Mouse (Mus musculus) left cerebral cortex, adult 18-20 months (tissue): Measurements from ENCODE around the gene Ppp4c. TPM values are rescaled to one million over a fixed set of nuclear protein-coding genes. Genes with fewer than 3 reads are reported as not detected.

Experiments used
- DNase-seq, 2 experiments: peaks; one replicate each; pipeline ENCODE4 v3.0.0; 2021 to 2022; ENCODE audit warnings: low spot score in 2 of 2, mixed read lengths in 1 of 2
- total RNA-seq, 2 experiments: library from RNA; stranded (reverse); gene quantifications; 2 replicates each; pipeline ENCODE4 v1.2.3; 2021

The Ppp4c gene
- total RNA-seq, 2 experiments from 2014 or later, result 48.3 to 48.5 TPM

DNA sequence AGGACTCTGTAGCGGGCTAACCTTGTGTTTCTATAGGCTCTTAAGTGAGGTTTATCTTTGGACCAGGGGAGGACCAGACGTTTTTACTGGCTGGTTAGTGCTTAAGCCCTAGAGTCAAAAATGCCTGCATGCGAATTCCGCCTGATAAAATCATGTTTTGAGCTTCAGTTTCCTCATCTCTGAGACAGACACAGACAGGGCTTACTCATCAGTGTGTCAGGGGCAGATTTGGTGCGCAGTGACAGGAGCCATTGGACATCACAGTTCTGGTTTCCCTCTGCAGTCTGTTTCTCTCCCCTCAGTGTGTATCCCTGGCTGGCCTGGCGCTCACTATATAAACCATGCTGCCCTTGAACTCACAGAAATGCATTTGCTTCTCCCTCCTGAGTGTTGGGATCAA is 10.9 kb upstream of the Ppp4c start:
- no peak for DNase-seq

DNA sequence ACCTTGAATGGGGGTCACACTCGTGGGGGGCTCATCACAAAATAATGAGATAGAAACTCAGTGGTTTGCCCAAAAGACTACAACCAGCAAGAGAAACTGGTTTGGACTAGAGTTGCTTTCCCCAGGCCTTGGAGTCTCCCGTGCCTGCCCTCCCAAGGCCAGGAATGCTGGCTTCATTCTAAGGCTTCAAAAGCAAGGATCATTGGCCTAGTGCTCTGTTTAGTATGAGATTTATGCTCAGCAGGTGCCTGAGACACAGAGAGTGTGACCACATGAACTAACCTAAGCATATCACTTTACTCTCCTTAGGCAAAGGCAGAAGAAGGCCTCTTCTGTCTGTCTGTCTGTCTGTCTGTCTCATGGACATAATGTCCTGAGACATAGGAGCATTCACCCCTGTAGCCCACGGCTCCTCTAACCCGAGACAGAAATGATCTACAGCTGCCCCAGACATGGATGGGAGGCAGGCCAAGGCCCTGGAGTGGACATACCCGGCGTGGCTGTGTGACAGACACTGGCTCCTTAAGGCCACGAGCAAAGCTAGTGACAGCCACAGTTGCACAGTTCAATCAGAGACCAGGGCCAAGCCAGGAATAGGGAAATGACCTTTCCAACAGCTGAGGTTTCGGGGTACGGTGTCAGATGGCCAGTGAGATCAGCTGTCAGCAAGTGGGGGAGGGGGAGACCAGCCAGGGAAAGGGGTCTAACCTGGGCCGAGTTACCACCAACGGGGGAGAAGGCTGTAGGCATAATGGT is 10.0 kb upstream of the Ppp4c start:
- no peak for DNase-seq

GRCm38 (mm10) chr7:126801057-126801422 is 8.7 kb upstream of the Ppp4c start:
- DNase-seq, result no peak

DNA sequence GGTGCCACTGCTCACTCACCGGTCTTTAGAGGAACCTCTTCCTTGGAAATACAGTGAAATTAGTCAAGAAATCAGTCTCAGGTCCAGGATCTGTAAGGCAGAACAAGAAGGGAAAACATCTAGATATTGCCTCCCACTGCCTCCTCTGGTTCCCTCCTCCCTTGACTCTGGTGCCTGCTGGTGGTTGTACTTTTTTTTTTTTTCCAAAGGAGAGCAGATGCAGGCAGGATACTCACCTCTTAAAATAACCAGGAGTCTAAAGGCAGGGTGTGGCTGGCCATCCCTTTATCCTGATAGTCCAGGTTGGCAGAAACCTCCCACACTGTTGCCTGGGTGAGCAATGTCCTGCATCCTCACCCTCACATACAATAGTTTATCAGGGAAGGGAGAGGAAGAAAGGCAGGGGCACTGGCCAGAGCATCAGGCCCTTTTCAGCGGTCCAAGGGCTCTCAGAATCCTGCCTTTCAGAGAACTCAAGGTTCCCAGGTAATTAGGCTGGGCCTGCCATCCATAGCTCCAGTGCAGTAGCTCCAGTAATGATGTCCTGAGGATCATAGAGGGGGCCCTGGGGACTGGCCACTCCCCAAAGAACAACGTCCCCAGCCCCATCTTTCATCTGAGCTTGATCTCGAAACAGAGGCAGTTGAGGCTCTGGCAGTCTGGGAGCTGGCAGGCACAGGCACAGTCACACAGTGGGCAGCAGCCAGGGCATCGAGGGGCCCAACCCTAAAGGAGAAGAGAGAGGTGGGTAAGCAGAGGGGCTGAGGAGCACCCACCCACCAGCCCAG is 8.2 kb upstream of the Ppp4c start:
- DNase-seq, result no peak

GRCm38 (mm10) chr7:126799468-126800268 is 7.4 kb upstream of the Ppp4c start:
- DNase-seq, result peak in 1 of 2 experiments; percentile 85

DNA sequence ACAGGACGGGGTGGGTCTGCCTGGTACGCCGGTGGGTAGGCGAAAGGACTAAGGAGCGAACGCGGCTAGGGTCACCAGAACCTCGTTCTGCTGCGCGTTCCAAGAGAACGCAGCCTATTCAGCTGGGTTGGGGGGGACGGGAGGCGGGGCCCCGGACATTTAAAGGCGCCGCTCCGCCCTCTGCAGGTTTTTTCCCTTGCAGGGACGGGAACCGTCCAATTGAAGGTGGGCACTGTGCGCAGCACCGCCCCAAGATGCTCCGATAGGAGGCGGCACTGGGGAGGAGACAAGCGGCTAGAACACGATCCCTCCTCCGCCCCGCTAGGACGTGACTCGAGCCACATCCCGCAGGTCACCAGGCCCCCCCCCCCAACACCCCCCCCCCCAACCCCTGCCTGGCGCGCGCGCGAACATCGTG is 6.8 kb upstream of the Ppp4c start:
- peak; percentile 97 to 98 for DNase-seq

DNA sequence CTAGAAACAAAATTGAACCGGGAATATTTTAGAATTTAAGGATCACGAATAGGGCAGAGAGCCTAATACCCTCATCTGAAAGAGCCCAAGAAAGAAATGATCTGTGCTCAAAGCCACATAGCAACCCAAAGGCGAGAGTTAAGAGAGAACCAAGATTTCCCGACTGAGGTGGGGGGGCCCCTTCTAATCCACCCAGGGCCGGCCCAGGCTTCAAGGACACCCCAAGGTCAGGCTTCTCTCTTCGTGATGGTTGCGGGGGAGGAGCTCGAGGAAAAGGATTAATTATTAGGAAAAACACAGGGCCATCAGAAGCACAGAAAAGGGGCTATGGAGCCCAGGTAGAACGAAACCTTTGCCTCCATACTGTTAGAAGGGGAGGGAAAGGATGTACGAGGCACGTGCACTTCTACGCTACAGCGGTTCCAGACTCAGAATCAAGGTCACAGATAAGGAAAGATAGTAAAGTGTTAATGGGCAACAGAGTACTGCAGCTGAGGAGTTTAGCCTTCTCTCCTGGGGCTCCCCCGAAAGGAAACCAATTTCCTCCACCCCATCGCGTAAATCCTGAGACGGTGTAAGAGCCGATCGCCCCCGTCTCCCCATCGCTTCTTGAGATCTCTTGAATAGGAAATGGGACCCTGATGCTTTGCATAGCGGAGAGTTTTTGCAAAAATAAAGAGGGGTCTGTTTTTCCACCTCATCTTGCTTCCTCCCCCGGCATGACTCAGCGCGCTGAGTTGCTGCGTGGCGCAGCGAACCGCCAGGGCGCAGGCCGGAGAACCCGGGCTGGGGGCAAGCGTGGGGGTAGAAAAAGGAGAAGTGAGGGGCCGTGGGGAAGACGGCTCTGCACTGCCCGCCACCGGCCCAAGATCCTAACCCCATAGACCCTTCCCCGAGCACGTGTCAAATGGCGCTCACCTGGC is 6.1 kb upstream of the Ppp4c start:
- peak in 1 of 2 experiments; percentile 47 for DNase-seq

DNA sequence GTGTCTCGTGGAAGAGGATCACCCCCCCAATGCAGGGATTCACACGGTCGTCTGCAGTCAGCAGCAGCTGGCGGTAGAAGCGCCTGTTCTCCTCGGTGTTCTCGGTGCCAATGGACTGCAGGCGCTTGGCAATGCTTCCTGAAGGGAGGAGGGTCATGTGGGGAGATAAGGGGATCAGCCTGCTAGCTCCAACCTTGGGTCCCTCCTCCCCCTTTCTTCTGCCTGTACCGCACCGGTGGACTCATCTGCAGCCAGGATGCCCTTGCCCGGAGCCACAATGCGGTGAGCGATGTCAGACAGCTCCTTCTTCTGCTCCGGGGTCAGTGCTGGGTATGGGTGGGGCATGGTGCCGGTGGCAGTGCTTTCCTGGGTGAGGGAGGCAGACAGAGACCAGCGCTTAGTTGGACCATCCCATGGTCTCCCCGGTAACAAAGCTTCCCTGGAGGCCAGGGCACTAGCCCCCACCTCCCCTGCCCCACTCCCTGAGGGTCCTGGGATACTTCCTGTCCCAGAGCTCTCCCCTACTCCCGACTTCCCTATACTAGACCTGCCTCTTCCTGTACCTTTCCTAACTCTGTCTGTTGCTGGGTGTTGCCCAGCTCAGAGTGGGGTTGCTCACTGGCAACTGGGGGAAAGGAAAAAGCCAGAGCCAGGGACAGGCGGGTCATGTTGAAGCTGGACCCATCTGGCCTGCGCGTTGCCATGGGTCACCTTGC is 5.3 kb upstream of the Ppp4c start, which contains the start of gene Fam57b:
Fam57b (plus strand) TSS at position 258 of the 716 bp plus-strand sequence.
- no peak for DNase-seq

- DNase-seq, result peak in 1 of 2 experiments; percentile 56
These were observed 4.1 kb upstream of the Ppp4c start for GRCm38 (mm10) chr7:126796350-126796932.

GRCm38 (mm10) chr7:126795387-126796317 is 3.4 kb upstream of the Ppp4c start:
- no peak for DNase-seq

DNA sequence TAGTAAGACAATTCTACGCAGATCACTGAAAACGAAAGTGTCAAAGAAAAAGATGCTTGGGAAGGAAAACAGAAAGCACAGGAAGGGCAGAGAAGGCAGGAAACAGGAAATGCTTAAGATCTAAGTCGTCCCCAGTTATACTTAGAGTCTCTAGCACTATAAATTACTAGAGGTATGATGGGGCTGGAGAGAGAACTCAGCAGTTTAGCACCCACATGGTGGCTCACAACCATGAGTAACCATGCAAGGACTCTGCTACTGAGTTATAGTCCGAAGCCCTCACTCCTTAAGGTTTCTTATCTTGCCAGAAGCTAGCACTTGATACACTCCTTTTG is 1.9 kb upstream of the Ppp4c start:
- no peak for DNase-seq

- DNase-seq, result no peak
These were observed 1.4 kb upstream of the Ppp4c start for GRCm38 (mm10) chr7:126793456-126794270.

GRCm38 (mm10) chr7:126792721-126793443 is 586 bp upstream of the Ppp4c start:
- no peak for DNase-seq

DNA sequence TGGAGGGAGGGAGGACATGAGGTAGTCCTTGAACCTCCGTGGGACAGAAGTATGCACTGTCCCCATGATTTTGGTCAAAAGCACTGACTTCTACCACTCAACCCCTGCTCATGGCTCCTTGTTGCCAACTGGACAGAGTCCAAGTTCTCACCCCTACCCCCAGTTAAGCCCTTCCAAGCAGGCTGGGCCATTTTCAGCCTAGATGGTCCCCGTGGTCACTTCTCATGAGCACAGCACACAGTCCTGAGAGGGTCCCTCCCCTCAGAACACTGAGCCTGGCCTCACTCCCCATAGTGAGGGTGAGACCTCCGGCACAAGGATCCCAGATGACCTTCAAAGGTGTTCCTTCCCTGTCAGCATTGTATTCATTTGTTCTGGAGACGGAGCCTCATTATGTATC is 3.2 kb downstream of the Ppp4c start:
- DNase-seq, result no peak

GRCm38 (mm10) chr7:126786142-126786541 is 6.2 kb downstream of the Ppp4c start:
- DNase-seq, result no peak

- DNase-seq, result no peak
These were observed 7.2 kb downstream of the Ppp4c start for GRCm38 (mm10) chr7:126785056-126785455.

DNA sequence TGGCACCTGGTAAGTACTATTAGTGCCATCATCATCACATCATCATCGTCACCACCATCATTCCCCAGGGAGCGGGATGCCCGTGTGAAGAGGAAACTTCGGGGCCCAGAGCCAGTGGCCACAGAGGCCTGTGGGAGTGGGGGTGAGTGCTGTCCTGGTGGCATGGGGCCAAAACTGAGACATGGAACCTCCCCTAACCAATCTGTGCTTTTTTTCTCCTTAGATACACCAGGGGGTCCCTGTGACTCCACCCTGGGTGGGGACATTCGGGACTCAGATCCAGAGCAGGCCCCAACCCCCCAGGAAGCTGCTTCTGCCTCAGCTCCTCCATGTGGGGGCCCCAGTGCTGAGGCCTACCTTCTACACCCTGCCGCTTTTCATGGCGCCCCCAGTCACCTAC is 7.8 kb downstream of the Ppp4c start:
- DNase-seq, result no peak
